Mouse (Mus musculus) heart, adult 2 months (tissue): Measurements from ENCODE around the gene Ctdspl.

Experiments used
- CTCF ChIP-seq: fragments of 200-600 bp; IDR thresholded peaks from 2 replicates; pipeline ENCODE4 v1.8.1; 2022; ENCODE audit warnings: antibody characterized with exemption, mild to moderate bottlenecking, moderate library complexity
- POLR2A ChIP-seq: fragments of 200-500 bp; IDR thresholded peaks from 2 replicates; pipeline ENCODE4 v1.6.1; 2011; ENCODE audit warnings: mild to moderate bottlenecking, low read depth, low read length, control low read depth; ENCODE audit not compliant: insufficient read depth

DNA sequence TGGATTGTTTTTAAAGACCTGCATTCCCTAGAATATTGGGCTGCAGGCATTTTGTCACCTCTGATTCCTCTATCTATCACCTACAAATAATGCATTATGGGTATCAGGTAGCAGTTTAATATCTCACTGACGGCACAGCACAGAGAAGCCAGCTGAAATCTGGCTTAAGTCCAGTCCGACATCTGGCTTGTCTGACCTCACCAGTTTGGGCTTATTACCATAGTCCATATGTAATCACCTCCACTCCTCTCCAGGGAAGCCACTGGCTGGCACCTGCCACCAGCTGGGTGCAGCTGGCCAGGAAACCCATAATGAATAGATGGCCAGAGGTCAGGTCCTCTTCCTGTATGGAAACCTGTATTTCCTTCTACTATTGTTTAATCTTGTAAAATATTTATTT lies 35.6 kb upstream of the Ctdspl start:
- TF ChIP-seq CTCF (no peak), POLR2A (no peak)
